Mouse (Mus musculus): ENCODE measurements at regions not wholly inside any gene's neighbourhood (a gene's known extent, or its start where the extent isn't known, plus 50 kb on each side); places are given as distances from the start of the nearest gene placed in this dataset.
A peak's percentile ranks its signal among the peaks of the same experiment; 100 is the strongest.

- DNase-seq (ENCODE audit: low read depth, low spot score) = no peak
Measured at GRCm38 (mm10) chr3:41363947-41364346, 191.6 kb upstream of the Jade1 start.

GRCm38 (mm10) chr3:41360231-41360630 lies 195.3 kb upstream of the Jade1 start:
- DNase-seq (ENCODE audit: low read depth, low spot score) = no peak

GRCm38 (mm10) chr3:41359458-41359857 lies 196.1 kb upstream of the Jade1 start:
- DNase-seq (ENCODE audit: low read depth, low spot score) = no peak

- no peak for DNase-seq (ENCODE audit: low read depth, low spot score)
Measured at GRCm38 (mm10) chr3:41353021-41353420, 202.5 kb upstream of the Jade1 start.

GRCm38 (mm10) chr3:41351786-41352185 lies 203.7 kb upstream of the Jade1 start:
- no peak for DNase-seq (ENCODE audit: low read depth, low spot score)

- peak; percentile 23 for DNase-seq (ENCODE audit: low read depth, low spot score)
Measured at GRCm38 (mm10) chr3:41351091-41351685, 204.3 kb upstream of the Jade1 start.

GRCm38 (mm10) chr3:41350331-41350730 lies 205.2 kb upstream of the Jade1 start:
- DNase-seq (ENCODE audit: low read depth, low spot score) = no peak

GRCm38 (mm10) chr3:41348795-41349194 lies 206.7 kb upstream of the Jade1 start:
- peak; percentile 55 for DNase-seq (ENCODE audit: low read depth, low spot score)

- DNase-seq (ENCODE audit: low read depth, low spot score) = no peak
Measured at GRCm38 (mm10) chr3:41346863-41347262, 208.7 kb upstream of the Jade1 start.

- no peak for DNase-seq (ENCODE audit: low read depth, low spot score)
Measured at GRCm38 (mm10) chr3:41343431-41343830, 212.1 kb upstream of the Jade1 start.

GRCm38 (mm10) chr3:41332481-41332880 lies 223.1 kb upstream of the Jade1 start:
- peak; percentile 14 for DNase-seq (ENCODE audit: low read depth, low spot score)

GRCm38 (mm10) chr3:41330356-41330755 lies 225.2 kb upstream of the Jade1 start:
- DNase-seq (ENCODE audit: low read depth, low spot score) = no peak

GRCm38 (mm10) chr3:41328828-41329227 lies 226.7 kb upstream of the Jade1 start:
- no peak for DNase-seq (ENCODE audit: low read depth, low spot score)

GRCm38 (mm10) chr3:41326211-41327104 lies 229.1 kb upstream of the Jade1 start:
- DNase-seq (ENCODE audit: low read depth, low spot score) = no peak

- no peak for DNase-seq (ENCODE audit: low read depth, low spot score)
Measured at GRCm38 (mm10) chr3:41321808-41322207, 233.7 kb upstream of the Jade1 start.

- peak; percentile 15 for DNase-seq (ENCODE audit: low read depth, low spot score)
Measured at GRCm38 (mm10) chr3:41319214-41319856, 236.2 kb upstream of the Jade1 start.

- peak; percentile 75 for DNase-seq (ENCODE audit: low read depth, low spot score)
Measured at GRCm38 (mm10) chr3:41318232-41319131, 235.6 kb upstream of the Pgrmc2 start.

GRCm38 (mm10) chr3:41317170-41317569 lies 234.3 kb upstream of the Pgrmc2 start:
- no peak for DNase-seq (ENCODE audit: low read depth, low spot score)

GRCm38 (mm10) chr3:41312492-41312891 lies 229.6 kb upstream of the Pgrmc2 start:
- DNase-seq (ENCODE audit: low read depth, low spot score) = no peak

- DNase-seq (ENCODE audit: low read depth, low spot score) = peak; percentile 8
Measured at GRCm38 (mm10) chr3:41307400-41308028, 224.7 kb upstream of the Pgrmc2 start.

- no peak for DNase-seq (ENCODE audit: low read depth, low spot score)
Measured at GRCm38 (mm10) chr3:41302805-41303204, 220.0 kb upstream of the Pgrmc2 start.
